Mouse (Mus musculus): ENCODE results near the gene Slain2.

DNA sequence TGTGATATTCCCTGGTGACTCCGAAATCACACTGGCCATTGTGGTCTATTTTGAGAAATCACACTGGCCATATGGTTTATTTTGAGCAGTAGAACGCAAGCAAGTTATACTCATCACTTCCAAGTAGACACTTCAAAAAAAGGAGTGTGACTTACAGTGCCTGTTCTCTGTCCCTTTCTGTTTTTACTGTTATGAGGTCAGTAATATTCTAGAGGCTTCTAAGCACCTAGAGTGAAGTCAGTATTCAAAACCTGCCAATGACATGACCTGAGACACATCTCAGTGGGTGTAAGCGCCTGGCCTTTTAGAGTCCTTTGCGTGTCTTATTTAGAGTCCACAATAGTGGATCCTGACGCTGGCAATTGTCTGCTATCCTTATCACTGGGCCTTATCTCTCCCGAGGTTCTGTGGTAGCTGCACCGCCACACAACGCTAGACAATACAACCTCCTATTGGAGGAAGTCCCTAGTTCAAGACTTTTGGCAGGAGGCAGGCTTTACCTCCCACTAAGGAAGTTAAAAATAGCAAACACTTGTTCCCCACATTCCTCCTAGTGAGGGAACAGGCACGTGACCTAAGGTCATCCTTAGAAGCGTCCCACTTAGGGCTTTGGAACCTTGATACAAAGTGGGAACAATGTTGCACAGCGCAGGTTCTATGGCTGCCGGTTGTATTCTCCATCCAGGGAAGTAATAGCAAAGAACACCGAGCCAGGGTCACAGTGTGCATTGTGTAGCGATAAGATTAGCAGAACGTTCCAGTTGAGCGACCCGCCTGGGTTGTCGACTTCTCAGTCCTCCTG, 17.4 kb upstream of the Slain2 start:
- TF ChIP-seq GATA1 (IDR thresholded peaks at IDR 0.05; ENCODE audit: borderline replicate concordance, low read length) = no peak
- TF ChIP-seq FLI1 (IDR thresholded peaks at IDR 0.05; ENCODE audit: low read length) = no peak

Measured in megakaryocyte, embryonic 14.5 days (primary cell).